Mouse (Mus musculus) olfactory bulb, adult 2 months (tissue): ENCODE results near the gene Cela3b. TPM values are rescaled to one million over a fixed set of nuclear protein-coding genes. Genes with fewer than 3 reads are reported as not detected.
"Not testable (repeated sequence)": the region's sequence is repeated elsewhere in the genome, so short reads cannot be mapped to it uniquely, and the experiment has no call there.

Source experiments
- H3K27ac ChIP-seq: fragments of 200-500 bp; 2 replicates; pipeline ENCODE4 v1.5.1; 2012; ENCODE audit warnings: low read depth, low read length; ENCODE audit not compliant: insufficient read depth
- H3K4me1 ChIP-seq: fragments of 200-500 bp; 2 replicates; pipeline ENCODE4 v1.6.1; 2012; ENCODE audit warnings: low read length; ENCODE audit not compliant: control insufficient read depth, insufficient read depth
- H3K4me3 ChIP-seq: fragments of 200-500 bp; 2 replicates; pipeline ENCODE4 v1.5.1; 2012; ENCODE audit warnings: mild to moderate bottlenecking, low read depth, low read length, moderate library complexity; ENCODE audit not compliant: insufficient read depth
- CTCF ChIP-seq: fragments of 200-500 bp; IDR thresholded peaks from 2 replicates; pipeline ENCODE4 v1.5.1; 2012; ENCODE audit warnings: low read depth, mild to moderate bottlenecking, low read length, moderate library complexity; ENCODE audit not compliant: insufficient read depth
- POLR2A ChIP-seq: fragments of 200-500 bp; IDR thresholded peaks from 2 replicates; pipeline ENCODE4 v1.6.1; 2012; ENCODE audit warnings: mild to moderate bottlenecking, low read depth, low read length, moderate library complexity; ENCODE audit not compliant: insufficient read depth
- WGBS: fragments of 180-500 bp; shearing (Covaris S2); methylation state at CpG from one replicate; pipeline ENCODE4 v1.1.7; 2018; 5-methylcytosine and 5-hydroxymethylcytosine counted together
- polyA plus RNA-seq: library from polyadenylated mRNA; stranded (reverse); fragments of >200 nt; gene quantifications from 2 replicates; pipeline ENCODE4 v1.2.4, GENCODE M21; 2012; ENCODE audit warnings: low replicate concordance; ENCODE audit not compliant: missing spikeins, insufficient read depth, insufficient read length

The Cela3b gene
- polyA plus RNA-seq, 1 experiment = not detected

- Histone ChIP-seq H3K4me1 (peaks cover 13% of the 10 kb centered on the region), H3K4me3 (no peak overlapping the region), H3K27ac (no peak overlapping the region)
- 90% methylated on average over 4 of the region's 4 CpGs for WGBS
- TF ChIP-seq POLR2A = no peak
- TF ChIP-seq CTCF = no peak
Measured at GRCm38 (mm10) chr4:137441332-137441731, 11.0 kb upstream of the Cela3b start.

- TF ChIP-seq CTCF (no peak), POLR2A (no peak)
- no peak overlapping the region for H3K4me3 ChIP-seq
- WGBS = 88% methylated on average over 8 of the region's 8 CpGs
- H3K4me1 ChIP-seq = peaks cover 18% of the 10 kb centered on the region
- H3K27ac ChIP-seq = no peak overlapping the region
Measured at GRCm38 (mm10) chr4:137438842-137439241, 8.5 kb upstream of the Cela3b start.

DNA sequence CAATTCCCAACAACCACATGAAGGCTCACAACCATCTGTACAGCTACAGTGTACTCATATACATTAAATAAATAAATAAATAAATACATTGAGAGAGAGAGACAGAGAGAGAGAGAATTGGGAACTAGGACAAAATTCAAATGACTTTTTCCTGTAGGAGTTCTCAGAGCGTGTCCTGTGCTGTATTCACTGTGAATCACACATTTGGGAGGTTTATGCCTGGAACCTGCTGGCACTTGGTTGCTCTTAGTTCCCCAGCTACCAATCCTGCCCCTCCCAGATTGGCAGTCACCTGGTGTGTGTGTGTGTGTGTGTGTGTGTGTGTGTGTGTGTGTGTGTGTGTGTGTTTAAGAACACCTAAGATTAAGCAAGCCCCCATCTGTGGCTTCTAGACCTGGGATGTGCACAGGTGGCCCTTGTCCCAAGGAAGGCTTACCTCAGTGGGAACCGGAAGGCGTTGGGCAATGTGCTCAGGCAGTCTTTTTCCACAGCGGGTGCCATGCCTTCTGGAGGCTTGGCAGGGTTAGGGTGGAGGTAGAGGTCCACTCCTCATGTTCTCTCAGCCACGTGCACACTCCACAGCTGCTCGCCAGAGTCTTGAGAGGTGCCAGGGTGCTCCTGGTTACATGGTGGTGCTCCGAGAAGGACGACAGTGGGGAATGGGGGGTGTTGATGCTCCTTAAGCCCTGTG, 6.8 kb upstream of the Cela3b start:
- TF ChIP-seq POLR2A (no peak), CTCF (no peak)
- 77% methylated on average over 8 of the region's 8 CpGs for WGBS
- H3K4me1 ChIP-seq = peaks cover 22% of the 10 kb centered on the region
- no peak overlapping the region for H3K27ac ChIP-seq
- H3K4me3 ChIP-seq = no peak overlapping the region

- H3K4me3 ChIP-seq = not testable (repeated sequence)
- Histone ChIP-seq H3K27ac (peak overlapping the region; percentile 25; the same call in 1 of the 2 replicates), H3K4me1 (peaks cover 20% of the 10 kb centered on the region)
- 52% methylated on average over 10 of the region's 10 CpGs for whole genome bisulfite sequencing
Measured at GRCm38 (mm10) chr4:137432700-137433550, 2.6 kb upstream of the Cela3b start.

- TF ChIP-seq POLR2A = no peak
- Histone ChIP-seq H3K4me3 (no peak overlapping the region), H3K27ac (peak overlapping the region; percentile 85), H3K4me1 (peaks cover 14% of the 10 kb centered on the region)
- 29% methylated on average over 11 of the region's 11 CpGs for WGBS
Measured at GRCm38 (mm10) chr4:137417712-137418564, 12.4 kb downstream of the Cela3b start.

GRCm38 (mm10) chr4:137414936-137415335, 15.4 kb downstream of the Cela3b start:
- 74% methylated on average over 1 of the region's 1 CpGs for WGBS
- Histone ChIP-seq H3K4me3 (no peak overlapping the region), H3K27ac (no peak overlapping the region), H3K4me1 (peaks cover 22% of the 10 kb centered on the region)
- TF ChIP-seq POLR2A (no peak), CTCF (no peak)

DNA sequence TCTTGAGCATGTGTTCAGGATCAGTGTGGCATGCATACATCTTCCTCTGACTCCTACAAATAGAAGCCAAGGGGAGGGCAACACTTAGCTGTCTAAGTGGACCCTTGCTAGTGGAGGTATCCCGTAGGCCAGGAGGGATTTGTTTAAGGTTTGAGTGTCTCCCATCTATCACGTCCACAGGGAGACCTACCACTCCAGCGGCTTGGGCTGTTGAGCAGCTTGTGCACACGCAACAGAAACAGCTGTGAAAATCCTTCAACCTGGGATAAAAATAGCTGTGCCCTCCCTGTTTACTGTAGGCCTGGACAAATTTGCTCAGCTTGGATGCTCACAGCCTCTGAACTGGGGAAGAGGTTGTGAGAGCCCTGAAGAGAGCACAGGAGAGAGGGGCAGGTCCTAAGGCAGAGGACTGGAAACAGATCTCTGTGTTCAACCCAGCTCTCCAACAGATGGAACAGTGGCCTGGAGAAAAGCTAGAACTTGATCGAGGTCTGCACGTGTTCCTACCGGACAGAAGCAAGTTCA, 18.1 kb downstream of the Cela3b start:
- peak overlapping the region; percentile 57; the same call in 1 of the 2 replicates for H3K27ac ChIP-seq
- peaks cover 16% of the 10 kb centered on the region for H3K4me1 ChIP-seq
- 66% methylated on average over 7 of the region's 7 CpGs for WGBS
- H3K4me3 ChIP-seq = not testable (repeated sequence)

DNA sequence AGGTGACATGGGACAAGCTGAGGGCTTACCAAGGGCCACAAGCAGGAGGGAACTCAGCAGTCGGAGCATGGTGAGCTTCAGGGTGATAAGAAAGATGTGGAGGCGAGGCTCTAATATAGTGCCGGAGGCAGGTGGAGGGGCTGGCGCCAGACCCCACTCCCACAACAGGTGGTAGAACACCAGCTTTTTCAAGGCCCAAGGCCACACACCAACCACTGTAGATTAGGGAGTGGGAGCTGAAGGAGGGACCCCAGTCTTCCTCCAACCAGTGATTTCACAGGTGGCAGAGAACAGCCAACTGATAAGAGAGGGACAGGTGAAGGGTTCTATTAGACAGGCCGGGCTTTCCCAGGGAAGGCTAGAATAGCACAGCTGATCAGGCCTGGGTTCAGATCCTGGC, 20.6 kb downstream of the Cela3b start, which contains the start of gene Cela3a:
Cela3a (minus strand) TSS at position 101 of the 400 bp plus-strand sequence.
- Histone ChIP-seq H3K4me1 (peaks cover 8% of the 10 kb centered on the region), H3K27ac (no peak within 1 kb of the TSS), H3K4me3 (no peak within 1 kb of the TSS)
- no peak for TF ChIP-seq POLR2A
- TF ChIP-seq CTCF = no peak
- WGBS = 95% methylated on average over 5 of the region's 5 CpGs
